Mouse (Mus musculus): Measurements from ENCODE around the gene Agk.

Gene Agk

DNA sequence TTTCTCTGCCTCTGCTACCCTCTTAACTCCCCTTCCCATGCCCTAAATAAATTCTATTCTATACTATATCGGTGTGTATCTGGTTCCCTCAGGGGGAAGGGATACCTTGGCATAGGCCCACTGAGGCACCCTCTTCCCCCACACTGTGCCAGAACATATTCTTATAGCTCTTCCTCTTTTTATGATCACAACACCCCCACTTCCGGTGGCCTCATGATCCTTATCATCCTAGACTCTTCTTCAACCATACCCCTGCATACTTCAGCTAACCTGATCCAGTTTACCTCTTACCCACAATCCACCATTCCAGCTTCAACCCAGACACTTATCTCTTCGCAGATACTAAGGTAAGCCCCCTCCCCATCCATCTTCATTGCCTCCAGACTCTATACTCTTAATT, 86.1 kb downstream of the Agk start:
- no peak for DNase-seq (ENCODE audit: low read depth, low spot score)

DNA sequence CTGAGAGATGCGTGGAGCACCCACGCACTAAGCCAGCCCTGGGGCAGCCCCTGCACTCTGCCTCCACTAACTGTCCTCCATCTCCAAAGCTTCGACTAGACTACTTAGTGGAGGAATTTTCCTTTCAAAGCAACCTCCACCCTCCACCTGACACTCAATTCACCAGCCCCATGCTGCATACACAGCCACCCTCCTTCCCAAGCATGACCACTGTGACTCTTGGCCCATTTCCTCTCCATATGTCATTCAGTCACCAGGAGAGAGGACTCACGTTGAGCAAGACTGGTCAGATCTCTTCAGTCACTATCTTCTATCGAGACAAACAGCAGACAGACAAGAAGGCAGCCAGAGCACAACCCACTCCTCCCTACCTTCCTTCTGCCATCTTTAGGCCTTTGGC, 88.1 kb downstream of the Agk start:
- no peak for DNase-seq (ENCODE audit: low read depth, low spot score)

DNA sequence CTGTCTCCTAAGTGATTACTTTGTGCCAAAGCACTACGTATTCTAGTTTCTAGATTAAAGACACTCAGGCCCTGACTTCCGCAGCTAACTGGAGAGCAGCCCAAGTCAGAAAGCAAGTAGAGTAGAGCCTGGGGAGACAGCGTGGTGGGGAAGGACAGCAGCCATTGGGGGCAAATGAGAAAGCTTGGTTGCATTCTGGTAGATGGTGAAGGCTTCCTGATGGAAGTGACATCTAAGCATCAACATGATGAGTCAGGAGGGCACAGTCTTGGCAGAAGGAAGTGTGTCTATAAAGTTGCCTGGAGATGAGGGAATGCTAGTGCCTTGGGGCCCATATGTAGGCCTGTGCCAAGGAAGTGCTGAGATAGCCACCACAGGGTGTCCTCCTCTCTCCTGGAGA, 88.6 kb downstream of the Agk start:
- DNase-seq (ENCODE audit: low read depth, low spot score): no peak

DNA sequence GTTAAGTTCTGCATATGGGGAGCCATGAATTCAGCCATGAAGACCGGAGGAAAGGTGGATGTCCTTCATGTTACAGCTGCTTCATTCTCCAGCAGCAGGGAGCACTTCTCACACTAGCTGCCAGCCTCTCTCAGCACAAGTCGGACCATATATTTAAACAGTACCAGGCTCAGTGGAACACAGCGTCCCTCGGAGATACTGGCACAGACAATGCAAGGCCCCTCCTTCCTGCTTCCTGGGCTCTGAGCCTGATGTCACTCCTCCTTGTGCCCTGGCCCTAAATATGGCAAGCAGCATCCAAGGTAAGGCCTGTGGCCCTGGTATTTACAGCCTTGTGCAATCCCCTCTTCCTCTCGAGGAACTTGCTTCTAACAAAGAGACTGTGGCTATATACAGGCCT, 90.8 kb downstream of the Agk start:
- DNase-seq (ENCODE audit: low read depth, low spot score): no peak

DNA sequence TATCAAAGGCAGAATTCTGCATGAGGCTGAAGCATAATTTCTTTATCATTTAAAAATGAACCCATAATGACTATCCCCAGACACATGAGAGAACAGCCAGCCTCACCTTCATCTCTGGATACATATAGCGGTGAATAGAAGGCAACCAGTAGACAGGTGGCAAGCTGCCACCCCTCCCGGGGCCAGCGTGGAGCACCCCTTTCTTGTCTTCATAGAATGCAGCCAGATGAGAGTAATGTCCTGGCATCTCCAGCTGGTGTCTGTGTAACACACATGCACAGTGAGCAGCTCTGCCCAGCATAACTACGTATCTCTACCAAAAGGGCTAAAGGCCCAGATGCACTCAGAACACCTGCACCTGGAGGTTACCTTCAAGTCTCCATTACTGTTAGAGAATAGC, 93.4 kb downstream of the Agk start:
- no peak for DNase-seq (ENCODE audit: low read depth, low spot score)

DNA sequence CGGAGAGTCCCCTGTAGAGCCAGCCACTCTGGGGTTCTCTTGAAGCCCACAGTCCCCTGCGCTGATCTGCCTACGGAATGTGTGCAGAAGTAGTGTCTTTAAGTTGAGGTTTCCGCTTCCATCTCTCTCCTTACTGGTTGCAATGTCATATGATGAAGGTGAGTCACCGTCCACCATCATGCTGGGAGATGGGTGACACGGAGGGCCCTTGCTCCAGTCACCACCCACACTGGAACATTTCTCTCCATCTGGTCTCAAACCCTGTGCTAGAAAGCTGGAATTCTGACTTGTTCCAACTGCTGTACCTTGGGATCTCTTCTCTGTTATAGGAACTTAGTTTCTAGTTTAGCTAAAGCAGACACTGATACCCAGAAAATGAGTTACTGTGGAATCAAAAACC, 96.1 kb downstream of the Agk start:
- DNase-seq (ENCODE audit: low read depth, low spot score): no peak

DNA sequence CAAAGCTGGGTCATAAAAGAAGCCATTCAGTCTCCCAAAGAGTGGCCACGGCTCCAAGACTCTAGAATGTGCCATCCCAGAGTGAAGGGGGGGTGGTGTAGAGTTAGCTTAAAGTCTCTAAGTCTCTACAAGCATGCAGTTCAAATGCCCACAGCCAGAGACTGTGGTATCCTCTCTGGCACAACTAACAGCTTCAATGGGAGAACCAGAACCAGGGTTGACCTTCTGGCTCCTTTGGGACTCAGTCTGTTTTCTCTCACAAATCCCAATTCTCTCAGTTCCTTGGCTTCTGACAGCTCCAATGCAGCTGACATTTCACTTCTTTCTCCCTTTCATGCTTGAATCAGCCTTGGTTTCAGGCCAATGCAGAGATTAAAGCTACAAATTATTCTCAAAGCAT, 98.0 kb downstream of the Agk start:
- no peak for DNase-seq (ENCODE audit: low read depth, low spot score)

DNA sequence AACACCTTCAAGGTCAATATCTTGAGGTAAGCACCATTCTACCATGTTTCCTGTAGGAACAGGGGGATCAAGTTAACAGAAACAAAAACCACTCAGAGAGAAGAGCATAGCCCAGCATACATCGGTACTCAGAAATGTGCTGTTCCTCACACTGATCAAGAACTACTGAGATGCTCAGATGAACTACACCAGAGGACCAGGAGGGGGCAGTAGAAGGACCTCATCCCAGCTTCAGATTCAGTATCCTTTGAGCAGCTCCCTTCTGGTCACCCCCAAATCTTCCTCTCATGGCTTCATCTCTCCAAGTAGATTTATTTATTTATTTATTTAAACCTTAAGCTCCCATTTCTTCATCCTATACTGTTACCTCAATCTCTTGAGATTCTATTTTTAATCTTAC, 98.8 kb downstream of the Agk start:
- no peak for DNase-seq (ENCODE audit: low read depth, low spot score)

DNA sequence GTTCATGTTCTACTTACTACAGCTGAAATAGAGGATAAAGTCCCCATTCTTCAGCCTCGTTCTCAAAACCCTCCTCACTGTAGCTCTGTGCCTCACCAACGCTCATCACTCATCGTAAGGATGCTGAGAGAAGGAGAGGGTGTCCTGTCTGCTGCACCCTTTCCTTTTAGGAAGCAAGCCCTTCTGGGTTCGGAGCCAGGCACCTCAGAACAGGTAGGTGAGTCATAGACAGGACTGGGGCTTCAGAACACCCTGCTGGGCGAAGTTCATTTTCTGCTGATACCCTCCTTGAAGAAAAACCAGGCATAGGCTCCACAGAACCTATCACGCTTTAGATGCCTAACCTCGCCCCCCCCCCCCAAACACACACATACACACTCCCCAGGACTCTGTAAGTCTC, 102.5 kb downstream of the Agk start:
- DNase-seq (ENCODE audit: low read depth, low spot score): no peak

DNA sequence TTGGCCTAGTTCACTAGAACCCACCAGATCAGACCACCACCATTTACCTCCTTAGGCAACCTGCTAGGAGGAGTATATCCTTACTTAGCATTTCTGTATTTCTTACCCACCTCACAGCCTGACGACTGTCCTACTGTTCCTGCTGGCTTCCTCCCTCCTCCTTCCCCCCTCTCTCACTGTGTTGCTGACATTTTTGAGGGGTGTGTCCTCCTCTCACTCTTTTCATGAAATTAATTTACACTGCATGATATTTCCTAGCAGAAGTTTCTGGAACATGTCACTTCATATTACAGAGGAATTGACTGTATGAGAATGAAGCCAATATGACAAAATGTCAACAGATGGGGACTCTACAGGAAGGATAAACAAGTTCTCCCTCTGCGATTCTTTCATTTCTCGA, 103.7 kb downstream of the Agk start:
- DNase-seq (ENCODE audit: low read depth, low spot score): no peak

DNA sequence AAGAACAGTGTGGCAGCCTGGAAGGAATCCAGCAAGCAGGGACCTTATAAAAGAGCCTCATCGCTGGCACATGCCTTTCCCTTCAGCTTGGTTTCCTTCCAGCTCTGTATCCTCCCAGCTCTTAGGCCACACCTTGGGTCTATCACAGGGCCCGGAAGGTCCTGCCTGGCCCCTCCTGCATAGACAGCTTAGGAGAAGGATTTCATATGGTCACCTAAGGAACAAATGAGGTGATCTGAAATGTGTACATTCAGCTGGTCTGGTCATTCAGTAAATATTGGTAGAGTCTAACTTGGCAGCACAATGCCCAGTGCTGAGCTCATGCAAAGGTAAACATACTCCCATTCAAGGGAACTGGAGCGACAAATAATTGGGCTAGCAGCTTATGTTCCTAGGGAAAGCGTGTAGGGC, 104.6 kb downstream of the Agk start:
- no peak for DNase-seq (ENCODE audit: low read depth, low spot score)

DNA sequence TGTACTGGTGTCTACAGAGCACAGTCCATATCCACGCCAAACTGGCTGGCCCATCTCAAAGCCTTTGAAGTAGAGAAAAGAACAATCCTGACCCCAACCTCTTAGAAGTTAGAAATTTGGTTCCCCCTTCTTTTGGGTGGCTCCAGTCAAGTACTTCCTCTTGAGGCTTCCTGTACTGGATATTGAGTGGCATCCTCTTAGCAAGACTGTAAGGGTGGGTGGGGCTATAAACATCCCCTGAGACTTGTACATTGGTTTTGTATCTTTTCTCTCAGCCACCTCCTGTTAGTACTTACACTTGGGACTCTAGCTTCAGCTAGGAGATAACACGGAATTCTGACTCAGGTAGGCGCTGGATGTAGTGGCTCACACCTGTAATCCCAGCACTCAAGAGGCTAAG, 105.3 kb downstream of the Agk start:
- no peak for DNase-seq (ENCODE audit: low read depth, low spot score)

DNA sequence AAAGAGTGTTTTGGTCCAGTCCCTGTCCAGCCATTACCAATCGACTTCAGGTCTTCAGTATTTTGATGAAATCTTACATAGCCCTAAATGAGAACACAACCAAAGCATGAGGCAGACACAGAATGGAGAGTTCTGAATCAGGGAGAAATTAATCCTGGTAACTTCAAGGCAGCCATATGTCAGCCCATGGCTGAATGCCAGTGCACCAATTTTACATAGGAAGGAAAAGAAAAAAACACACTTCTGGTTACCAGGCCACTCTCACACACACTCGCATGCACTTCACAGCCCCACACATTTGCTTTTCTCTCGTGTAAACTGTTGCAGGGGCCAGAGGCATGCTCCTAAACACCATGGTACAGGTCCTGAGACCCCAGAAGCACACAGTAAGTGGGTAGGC, 105.9 kb downstream of the Agk start:
- DNase-seq (ENCODE audit: low read depth, low spot score): no peak

DNA sequence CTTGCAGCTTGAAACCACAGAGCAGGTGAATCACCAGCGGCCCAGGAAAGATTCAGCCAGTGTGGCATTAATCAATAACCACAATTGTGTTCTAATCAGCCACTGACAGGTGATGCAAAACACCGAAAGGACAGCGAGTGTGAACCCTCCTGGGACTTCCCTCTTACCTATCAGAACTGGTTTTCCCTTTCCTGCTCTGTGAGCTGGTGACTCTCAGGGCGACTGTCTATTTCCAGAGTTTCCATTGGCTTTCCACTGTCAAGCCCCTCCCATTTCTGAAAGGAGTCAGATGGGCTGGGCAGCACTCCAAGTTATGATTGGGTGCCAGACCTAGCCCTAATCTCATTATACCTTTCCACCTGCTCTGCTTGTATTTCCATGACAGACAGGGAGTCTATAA, 106.4 kb downstream of the Agk start:
- DNase-seq (ENCODE audit: low read depth, low spot score): no peak

DNA sequence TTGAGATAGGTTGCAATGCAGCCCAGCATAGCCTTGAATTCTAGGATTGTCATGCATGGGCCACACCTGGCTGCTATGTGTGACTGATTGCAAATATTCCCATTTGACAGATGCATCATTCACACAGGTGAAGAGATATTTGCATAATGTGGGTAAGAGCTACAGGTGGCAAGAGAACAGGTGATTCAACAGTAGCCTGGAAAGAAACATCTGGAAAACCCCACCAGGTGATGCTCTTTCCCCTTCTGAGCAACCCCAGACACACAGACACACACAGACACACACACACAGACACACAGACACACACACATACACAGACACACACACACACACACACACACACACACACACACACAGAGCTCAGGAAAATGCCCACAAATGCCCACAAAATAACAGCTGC, 106.8 kb downstream of the Agk start:
- no peak for DNase-seq (ENCODE audit: low read depth, low spot score)

DNA sequence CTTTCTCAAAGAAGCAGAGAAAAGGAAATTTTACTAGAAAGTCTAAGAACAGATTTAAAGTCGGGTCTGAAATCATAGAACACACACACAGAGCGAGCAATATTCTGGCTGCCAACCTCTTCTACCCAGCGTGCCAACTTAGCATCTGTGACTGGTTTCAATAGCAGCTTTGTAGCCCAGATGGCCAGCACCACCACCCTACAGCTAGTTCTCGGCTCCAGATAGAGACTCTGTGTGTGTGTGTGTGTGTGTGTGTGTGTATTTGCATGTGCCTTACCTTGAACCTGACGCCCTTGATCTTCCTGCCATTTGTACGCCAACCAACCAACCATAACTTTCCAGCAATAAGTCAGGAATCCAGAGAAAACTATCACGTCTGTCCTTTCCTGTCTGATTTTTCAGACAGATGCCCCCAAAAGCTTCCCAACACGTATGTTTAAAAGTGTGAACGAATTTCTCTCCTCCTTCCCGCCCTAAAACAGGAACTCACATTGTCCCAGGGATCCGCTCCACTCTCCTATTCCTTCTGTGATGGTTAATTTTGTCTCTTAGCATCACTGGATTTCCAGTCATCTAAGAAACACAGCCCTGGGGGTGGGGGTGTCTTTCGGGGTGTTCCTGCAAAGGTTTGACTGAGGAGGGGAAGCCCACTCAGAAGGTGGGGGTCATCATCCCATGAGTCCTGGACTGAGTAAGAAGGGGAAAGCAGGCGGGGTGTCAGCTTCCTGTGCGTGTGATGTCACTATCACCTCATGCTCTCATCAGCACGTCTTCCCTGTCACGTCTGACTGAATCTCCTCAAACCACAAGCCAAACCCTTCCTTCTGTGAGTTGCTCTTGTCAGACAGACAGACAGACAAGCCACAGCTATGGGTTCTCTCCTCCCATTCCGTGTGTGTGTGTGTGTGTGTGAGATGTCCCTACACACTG, 107.6 kb downstream of the Agk start:
- no peak for DNase-seq (ENCODE audit: low read depth, low spot score)

DNA sequence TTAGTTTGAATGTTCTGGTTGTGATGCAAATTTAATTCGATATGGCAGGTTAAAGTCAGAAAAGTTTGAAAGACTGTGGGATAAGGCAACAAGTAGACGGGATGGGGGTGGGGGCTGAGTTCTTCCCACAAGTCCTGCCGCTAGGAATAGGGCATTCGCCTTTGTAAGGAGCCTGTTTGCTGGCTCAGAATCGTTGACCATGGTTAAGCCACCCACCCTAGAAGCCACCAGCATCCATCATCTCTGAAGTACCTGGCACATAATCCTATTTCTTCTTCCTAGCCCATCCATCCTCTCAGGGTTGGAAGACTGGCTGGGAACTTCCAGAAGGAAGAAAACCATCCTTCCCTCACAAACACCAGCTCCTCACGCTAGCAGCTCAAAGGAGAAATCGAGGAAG, 109.7 kb downstream of the Agk start:
- no peak for DNase-seq (ENCODE audit: low read depth, low spot score)

DNA sequence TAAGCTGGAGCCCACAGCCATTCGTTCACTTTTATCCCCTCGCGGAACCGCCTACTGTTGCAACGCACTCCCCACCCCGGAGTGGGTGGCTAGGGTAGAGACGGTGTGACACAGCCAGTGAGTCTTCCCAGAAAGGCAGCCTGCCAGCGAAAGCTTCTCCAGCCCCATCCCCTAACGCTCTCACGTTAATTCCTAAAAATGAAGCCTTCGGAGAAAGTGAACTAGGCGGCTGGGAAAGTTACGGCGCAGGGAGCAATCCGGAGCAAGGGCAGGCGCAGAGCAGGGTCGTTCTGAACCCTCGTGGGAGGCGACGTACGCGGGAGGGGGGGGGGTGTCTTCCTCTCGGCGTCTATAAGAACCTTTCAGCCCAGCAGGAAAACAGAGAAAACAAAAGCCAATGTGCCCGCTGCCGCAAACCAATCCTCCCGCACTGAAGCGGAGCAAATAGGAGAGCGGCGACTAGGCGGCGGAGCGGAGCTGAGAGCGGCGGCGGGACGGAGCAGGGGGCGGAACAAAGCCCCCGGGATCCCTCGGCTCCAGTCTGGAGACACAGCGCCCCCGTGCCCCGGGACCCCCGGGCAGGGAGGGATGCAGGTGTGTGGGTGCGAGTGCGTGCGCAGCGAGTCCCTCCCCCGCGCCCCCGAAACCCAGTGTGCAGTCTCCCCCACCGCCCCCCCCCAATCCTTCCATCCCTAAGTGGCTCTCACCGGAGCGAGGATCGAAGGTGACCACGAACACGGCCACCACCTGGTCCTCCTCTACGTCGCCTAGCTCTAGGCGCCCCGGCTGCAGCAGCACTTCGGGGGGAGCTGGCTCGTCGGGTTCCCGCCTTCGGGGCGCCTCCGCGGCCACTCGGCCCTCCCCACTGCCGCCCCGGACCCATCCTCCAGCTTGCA, 110.4 kb downstream of the Agk start:
- no peak for DNase-seq (ENCODE audit: low read depth, low spot score)

DNA sequence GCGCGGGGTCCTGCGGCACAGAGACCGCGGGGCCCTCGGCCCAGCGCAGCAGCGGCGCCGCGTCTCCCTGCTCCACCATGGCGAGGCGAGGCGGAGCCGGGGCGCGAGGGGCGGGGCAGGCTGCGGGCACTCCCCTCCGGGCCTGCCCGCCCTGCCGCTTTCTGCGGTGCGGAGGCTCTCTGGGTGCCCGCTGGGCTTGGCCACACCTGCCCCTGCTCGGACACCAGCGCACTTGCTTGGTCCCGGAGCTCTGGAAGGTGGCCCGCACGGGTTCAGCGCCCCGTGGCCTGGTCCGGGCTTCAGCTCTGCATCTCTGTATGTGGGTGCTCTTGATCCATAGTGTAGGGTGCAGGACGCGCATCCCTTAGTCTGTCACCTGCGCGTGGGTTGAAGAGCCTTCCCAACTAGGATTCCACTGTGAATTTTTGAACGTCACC, 111.1 kb downstream of the Agk start, which contains the start of gene E330009J07Rik:
Gene E330009J07Rik, minus strand, starts transcription at position 89 of the 437 bp plus-strand sequence.
- DNase-seq (ENCODE audit: low read depth, low spot score): no peak

DNA sequence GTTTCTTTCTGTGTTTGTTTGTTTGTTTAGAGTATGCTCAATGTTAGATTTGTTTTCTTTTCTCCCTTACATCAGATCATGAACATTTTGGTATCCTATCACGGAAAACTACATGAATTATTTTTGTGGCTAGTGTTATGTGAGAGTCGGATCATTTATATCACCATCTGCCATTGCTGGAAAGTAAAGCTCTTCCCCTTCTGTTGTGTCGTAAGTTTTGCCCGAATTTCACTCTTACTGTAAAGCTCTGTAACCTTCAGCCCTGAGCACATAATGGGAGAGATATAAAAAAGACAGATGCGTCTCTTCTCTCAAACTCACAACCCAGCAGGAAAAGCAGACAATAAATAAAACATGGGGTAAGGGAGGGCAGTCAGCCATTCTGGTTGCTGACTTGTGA, 114.0 kb downstream of the Agk start, which contains the start of gene Wee2:
Gene Wee2, plus strand, starts transcription at position 153 of the 400 bp plus-strand sequence.
- no peak for DNase-seq (ENCODE audit: low read depth, low spot score)

DNA sequence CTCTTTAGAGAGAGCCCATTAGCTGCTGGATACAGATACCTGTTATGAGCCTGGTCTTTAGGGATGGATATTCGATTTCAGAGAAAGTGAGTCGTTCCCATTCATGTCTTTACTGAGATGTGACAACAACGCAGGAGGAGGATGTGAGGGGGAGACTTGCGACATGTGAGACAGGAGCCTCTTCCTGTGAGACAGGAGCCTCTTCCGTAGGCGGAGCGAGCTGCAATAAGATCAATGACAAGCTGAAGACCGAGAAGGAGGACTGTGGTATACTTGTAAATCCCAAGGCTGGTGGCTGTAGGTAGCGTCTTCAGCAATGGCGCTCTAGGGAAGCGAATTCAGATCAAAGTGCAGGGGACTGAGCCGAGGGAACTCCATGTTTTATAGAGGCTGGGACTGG, 114.8 kb downstream of the Agk start:
- no peak for DNase-seq (ENCODE audit: low read depth, low spot score)

DNA sequence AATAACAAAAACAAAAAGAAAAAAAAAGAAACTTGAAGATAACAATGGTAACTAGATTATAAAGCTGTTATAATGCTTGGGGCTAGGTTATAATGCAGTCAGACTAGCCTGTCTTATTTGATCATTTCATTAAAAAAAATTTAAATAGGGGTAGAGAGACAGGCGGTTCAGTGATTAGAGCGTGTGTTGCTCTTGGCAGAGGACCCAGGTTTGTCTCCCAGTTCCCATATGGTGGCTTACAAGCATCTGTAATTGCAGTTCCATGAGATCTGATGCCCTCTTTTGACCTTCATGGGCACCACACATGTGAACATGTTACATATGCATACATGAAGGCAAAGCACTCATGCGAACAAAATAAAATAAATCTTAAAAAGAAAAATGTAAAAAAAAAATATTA, 116.3 kb downstream of the Agk start:
- no peak for DNase-seq (ENCODE audit: low read depth, low spot score)

DNA sequence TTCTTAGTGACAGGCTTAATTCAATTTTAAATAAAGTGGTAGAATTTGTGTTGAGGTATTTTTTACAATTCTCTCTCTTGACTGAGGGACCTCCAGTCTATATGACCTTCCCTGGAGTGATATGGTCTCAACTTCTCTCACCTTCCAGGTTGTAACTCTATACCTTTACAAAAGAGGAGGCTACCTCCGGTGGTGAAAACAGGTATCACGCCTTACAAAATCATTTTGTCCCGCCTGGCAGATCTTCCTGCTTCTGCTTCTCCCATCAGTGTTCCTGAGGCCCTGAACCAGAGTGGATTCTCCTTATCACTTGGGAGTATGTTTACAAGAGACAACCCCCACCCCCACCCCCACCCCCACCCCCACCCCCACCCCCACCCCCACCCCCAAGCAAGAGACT, 116.8 kb downstream of the Agk start:
- no peak for DNase-seq (ENCODE audit: low read depth, low spot score)
